Mouse (Mus musculus): ENCODE data around the gene Ampd3. TPM values are rescaled to one million over a fixed set of nuclear protein-coding genes. Genes with fewer than 3 reads are reported as not detected.

The Ampd3 gene
- polyA plus RNA-seq (2015; fragmentation: Nextera tagmentation; extraction: Ambion mirVana): 8.8 and 10.1 TPM in 2 replicates

DNA sequence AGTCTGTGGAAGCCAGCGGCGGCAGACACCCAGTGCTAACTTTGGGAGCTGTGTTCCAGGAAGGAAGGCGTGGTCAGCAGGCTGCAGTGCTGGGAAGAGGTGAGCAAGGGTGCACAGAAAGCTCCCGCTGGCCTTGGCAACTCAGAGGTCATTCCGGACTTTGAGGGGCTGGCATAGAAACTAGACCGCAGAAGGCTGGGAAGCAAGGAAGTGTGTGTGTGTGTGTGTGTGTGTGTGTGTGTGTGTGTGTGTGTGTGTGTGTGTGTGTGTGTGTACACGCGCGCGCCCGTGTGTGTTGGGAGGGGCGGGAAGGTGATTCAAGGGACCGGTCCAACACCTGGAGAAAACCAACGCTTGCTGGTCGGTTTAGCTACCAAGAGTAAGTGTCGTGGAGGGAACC, at the start of gene Ampd3:
Gene Ampd3, plus strand, starts transcription at position 206 of the 400 bp plus-strand sequence.
- Histone ChIP-seq H3K4me1 (ENCODE audit: insufficient read depth, low read length) (peaks cover 13% of the 10 kb centered on the region; the same call in 1 of the 2 replicates), H3K4me2 (replicated peaks; ENCODE audit: low read depth, low read length) (peak within 1 kb of the TSS; percentile 97), H3K9me3 (ENCODE audit: low read length) (no peaks in the 10 kb centered on the region), H3K27me3 (ENCODE audit: insufficient read depth, low read length) (no peaks in the 10 kb centered on the region), H3K36me3 (ENCODE audit: insufficient read depth, low read length) (no peaks in the 10 kb centered on the region), H3K27ac (ENCODE audit: low read length) (peak within 1 kb of the TSS; percentile 40), H3K4me3 (ENCODE audit: low read length) (peak within 1 kb of the TSS; percentile 60), H3K9ac (replicated peaks; ENCODE audit: low read length) (peak within 1 kb of the TSS; percentile 82)
- WGBS: 16% methylated on average over 16 of the region's 16 CpGs
- peak; percentile 20; the same call in 1 of the 2 replicates for ATAC-seq (ENCODE audit: low FRiP score, low TSS enrichment)

DNA sequence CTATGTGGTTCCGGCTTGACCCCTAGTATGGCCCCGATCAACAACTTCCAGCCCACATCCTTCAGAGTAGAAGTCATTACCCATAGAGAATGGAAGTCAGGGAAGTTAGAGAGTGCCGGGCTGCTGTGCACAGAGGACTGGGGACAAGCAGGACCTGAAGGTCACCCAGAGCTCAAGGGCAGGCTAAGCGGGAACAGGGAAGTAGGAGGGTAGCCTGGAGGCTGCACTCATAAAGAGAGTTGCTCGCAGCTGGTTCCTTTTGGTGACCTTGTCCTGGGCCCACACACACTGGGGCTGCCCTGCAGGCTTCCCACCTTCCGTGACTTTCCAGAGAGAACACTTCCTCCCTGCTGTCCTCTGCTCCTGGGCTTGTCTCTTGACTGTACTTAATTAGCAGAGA, 49.5 kb upstream of the Ampd3 start:
- Histone ChIP-seq H3K36me3 (ENCODE audit: insufficient read depth, low read length) (no peaks in the 10 kb centered on the region), H3K9me3 (ENCODE audit: low read length) (no peaks in the 10 kb centered on the region), H3K4me1 (ENCODE audit: insufficient read depth, low read length) (no peaks in the 10 kb centered on the region), H3K4me3 (ENCODE audit: low read length) (no peak overlapping the region), H3K4me2 (replicated peaks; ENCODE audit: low read depth, low read length) (no peak overlapping the region), H3K27ac (ENCODE audit: low read length) (no peak overlapping the region), H3K27me3 (ENCODE audit: insufficient read depth, low read length) (no peaks in the 10 kb centered on the region), H3K9ac (replicated peaks; ENCODE audit: low read length) (no peak overlapping the region)
- WGBS: 69% methylated on average over 6 of the region's 6 CpGs
- ATAC-seq (ENCODE audit: low FRiP score, low TSS enrichment): peak; percentile 31; the same call in 1 of the 2 replicates

- Histone ChIP-seq H3K4me1 (ENCODE audit: insufficient read depth, low read length) (no peaks in the 10 kb centered on the region), H3K9ac (replicated peaks; ENCODE audit: low read length) (no peak overlapping the region), H3K4me2 (replicated peaks; ENCODE audit: low read depth, low read length) (no peak overlapping the region), H3K27ac (ENCODE audit: low read length) (no peak overlapping the region), H3K36me3 (ENCODE audit: insufficient read depth, low read length) (no peaks in the 10 kb centered on the region), H3K27me3 (ENCODE audit: insufficient read depth, low read length) (no peaks in the 10 kb centered on the region), H3K4me3 (ENCODE audit: low read length) (no peak overlapping the region), H3K9me3 (ENCODE audit: low read length) (no peaks in the 10 kb centered on the region)
- ATAC-seq (ENCODE audit: low FRiP score, low TSS enrichment): no peak
- 81% methylated on average over 4 of the region's 4 CpGs for WGBS
These were observed 48.1 kb upstream of the Ampd3 start for GRCm38 (mm10) chr7:110719857-110720256.

GRCm38 (mm10) chr7:110722183-110722582, 45.8 kb upstream of the Ampd3 start:
- Histone ChIP-seq H3K9ac (replicated peaks; ENCODE audit: low read length) (no peak overlapping the region), H3K4me2 (replicated peaks; ENCODE audit: low read depth, low read length) (no peak overlapping the region), H3K36me3 (ENCODE audit: insufficient read depth, low read length) (no peaks in the 10 kb centered on the region), H3K9me3 (ENCODE audit: low read length) (no peaks in the 10 kb centered on the region), H3K4me3 (ENCODE audit: low read length) (no peak overlapping the region), H3K4me1 (ENCODE audit: insufficient read depth, low read length) (no peaks in the 10 kb centered on the region), H3K27me3 (ENCODE audit: insufficient read depth, low read length) (no peaks in the 10 kb centered on the region), H3K27ac (ENCODE audit: low read length) (no peak overlapping the region)
- WGBS: 85% methylated on average over 4 of the region's 4 CpGs
- no peak for ATAC-seq (ENCODE audit: low FRiP score, low TSS enrichment)

GRCm38 (mm10) chr7:110727049-110727448, 41.0 kb upstream of the Ampd3 start:
- WGBS: 38% methylated on average over 2 of the region's 2 CpGs
- Histone ChIP-seq H3K4me3 (ENCODE audit: low read length) (no peak overlapping the region), H3K4me1 (ENCODE audit: insufficient read depth, low read length) (peaks cover 10% of the 10 kb centered on the region), H3K27ac (ENCODE audit: low read length) (no peak overlapping the region), H3K36me3 (ENCODE audit: insufficient read depth, low read length) (no peaks in the 10 kb centered on the region), H3K27me3 (ENCODE audit: insufficient read depth, low read length) (no peaks in the 10 kb centered on the region), H3K9me3 (ENCODE audit: low read length) (no peaks in the 10 kb centered on the region), H3K9ac (replicated peaks; ENCODE audit: low read length) (no peak overlapping the region), H3K4me2 (replicated peaks; ENCODE audit: low read depth, low read length) (no peak overlapping the region)
- peak; percentile 43 for ATAC-seq (ENCODE audit: low FRiP score, low TSS enrichment)

DNA sequence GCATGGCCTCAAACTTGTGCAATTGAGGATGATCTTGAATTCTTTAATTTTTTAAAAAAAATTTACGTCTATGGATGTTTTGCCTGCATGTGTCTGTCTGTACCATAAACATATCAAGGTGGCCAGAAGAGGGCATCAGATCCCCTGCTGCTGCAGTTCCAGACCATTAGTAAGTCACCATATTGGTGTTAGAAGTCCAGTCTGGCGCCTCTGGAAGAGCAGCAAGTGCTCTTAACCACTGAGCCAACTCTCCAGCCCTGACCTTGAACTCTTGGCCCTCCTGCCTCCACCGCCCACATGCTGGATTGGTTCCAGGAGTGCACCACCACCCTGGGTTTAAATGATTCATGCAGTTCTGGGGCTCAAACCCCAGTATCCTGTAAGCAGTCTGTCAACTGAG, 39.1 kb upstream of the Ampd3 start:
- no peak overlapping the region for H3K4me2 ChIP-seq (replicated peaks; ENCODE audit: low read depth, low read length)
- no peak for ATAC-seq (ENCODE audit: low FRiP score, low TSS enrichment)
- H3K4me1 ChIP-seq (ENCODE audit: insufficient read depth, low read length): peaks cover 10% of the 10 kb centered on the region
- H3K9me3 ChIP-seq (ENCODE audit: low read length): no peaks in the 10 kb centered on the region
- 54% methylated on average over 3 of the region's 3 CpGs for WGBS
- no peak overlapping the region for H3K27ac ChIP-seq (ENCODE audit: low read length)
- no peak overlapping the region for H3K9ac ChIP-seq (replicated peaks; ENCODE audit: low read length)
- H3K36me3 ChIP-seq (ENCODE audit: insufficient read depth, low read length): no peaks in the 10 kb centered on the region
- H3K4me3 ChIP-seq (ENCODE audit: low read length): no peak overlapping the region
- no peaks in the 10 kb centered on the region for H3K27me3 ChIP-seq (ENCODE audit: insufficient read depth, low read length)

DNA sequence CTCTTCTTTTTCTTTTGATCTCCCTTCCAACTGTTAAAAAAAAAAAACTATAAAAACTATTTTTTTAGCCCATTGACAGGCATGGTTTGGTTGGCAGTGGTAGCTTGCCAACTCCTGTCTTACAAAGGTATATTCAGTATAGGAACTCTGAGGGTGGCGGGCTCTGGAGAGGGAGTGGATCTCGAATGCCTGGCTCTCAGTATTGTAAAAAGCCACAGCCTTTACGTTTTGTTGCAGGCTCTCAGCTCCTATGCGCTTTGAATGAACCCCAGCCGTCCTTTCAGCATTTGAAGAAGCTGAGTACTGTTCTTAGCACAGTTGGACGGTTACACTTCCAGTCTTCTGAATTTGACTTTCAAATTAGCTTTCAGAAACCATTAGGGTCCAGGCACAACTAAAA, 38.7 kb upstream of the Ampd3 start:
- no peaks in the 10 kb centered on the region for H3K9me3 ChIP-seq (ENCODE audit: low read length)
- H3K4me3 ChIP-seq (ENCODE audit: low read length): no peak overlapping the region
- ATAC-seq (ENCODE audit: low FRiP score, low TSS enrichment): no peak
- no peaks in the 10 kb centered on the region for H3K36me3 ChIP-seq (ENCODE audit: insufficient read depth, low read length)
- WGBS: 74% methylated on average over 6 of the region's 6 CpGs
- H3K9ac ChIP-seq (replicated peaks; ENCODE audit: low read length): no peak overlapping the region
- H3K4me1 ChIP-seq (ENCODE audit: insufficient read depth, low read length): peaks cover 10% of the 10 kb centered on the region
- no peaks in the 10 kb centered on the region for H3K27me3 ChIP-seq (ENCODE audit: insufficient read depth, low read length)
- H3K27ac ChIP-seq (ENCODE audit: low read length): no peak overlapping the region
- no peak overlapping the region for H3K4me2 ChIP-seq (replicated peaks; ENCODE audit: low read depth, low read length)

DNA sequence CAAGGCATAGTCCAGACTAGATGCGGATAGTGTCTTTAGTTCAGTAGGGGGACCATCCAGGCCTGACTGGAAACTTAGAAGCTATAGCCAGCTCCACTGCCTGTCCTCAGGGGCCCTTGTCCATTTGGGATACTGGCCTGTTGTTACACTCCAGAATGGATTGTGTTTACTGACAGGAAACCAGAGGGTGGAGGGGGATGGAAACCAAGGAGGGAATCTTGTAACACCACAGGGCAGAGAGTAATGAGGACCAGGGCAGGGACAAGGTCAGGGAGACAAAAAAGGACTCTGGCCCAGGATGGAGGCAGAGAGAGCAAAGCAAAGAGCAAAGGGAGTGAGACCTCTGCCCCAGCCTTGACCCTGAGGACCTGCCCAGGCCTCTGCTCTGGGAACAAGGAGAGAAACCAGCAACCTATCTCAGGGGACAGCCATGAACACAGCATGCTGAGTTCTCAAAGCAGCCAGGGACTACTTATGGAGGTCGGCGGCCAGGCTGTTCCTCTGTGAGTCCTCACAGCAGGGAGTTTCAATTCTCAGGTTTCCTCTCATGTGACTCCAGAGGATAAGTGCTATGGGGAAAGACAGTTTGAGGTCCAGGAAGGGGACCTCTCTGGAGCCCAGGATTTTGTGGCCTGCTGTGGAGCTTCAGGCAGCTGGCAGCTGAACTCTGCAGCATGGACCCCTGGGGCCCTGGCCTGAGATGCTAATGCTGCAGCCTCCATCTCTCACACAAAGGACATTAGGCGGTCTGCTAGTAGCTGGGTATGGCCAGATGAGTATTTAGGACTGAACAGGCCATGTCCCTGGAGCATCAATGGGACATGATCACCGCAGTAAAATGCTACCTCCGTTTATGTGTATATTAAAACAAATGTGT, 36.7 kb upstream of the Ampd3 start:
- no peak for ATAC-seq (ENCODE audit: low FRiP score, low TSS enrichment)
- H3K27me3 ChIP-seq (ENCODE audit: insufficient read depth, low read length): no peaks in the 10 kb centered on the region
- 58% methylated on average over 6 of the region's 6 CpGs for WGBS
- peaks cover 10% of the 10 kb centered on the region for H3K4me1 ChIP-seq (ENCODE audit: insufficient read depth, low read length)
- peak overlapping the region; percentile 45; the same call in 1 of the 2 replicates for H3K27ac ChIP-seq (ENCODE audit: low read length)
- peaks cover 5% of the 10 kb centered on the region for H3K9me3 ChIP-seq (ENCODE audit: low read length)
- no peak overlapping the region for H3K4me3 ChIP-seq (ENCODE audit: low read length)
- H3K9ac ChIP-seq (replicated peaks; ENCODE audit: low read length): no peak overlapping the region
- no peak overlapping the region for H3K4me2 ChIP-seq (replicated peaks; ENCODE audit: low read depth, low read length)
- 0 out of 2 replicates have a peak, but pooled peaks cover 3% of the 10 kb centered on the region for H3K36me3 ChIP-seq (ENCODE audit: insufficient read depth, low read length)

GRCm38 (mm10) chr7:110732001-110732632, 35.9 kb upstream of the Ampd3 start:
- H3K27me3 ChIP-seq (ENCODE audit: insufficient read depth, low read length): no peaks in the 10 kb centered on the region
- H3K36me3 ChIP-seq (ENCODE audit: insufficient read depth, low read length): 0 out of 2 replicates have a peak, but pooled peaks cover 3% of the 10 kb centered on the region
- H3K9ac ChIP-seq (replicated peaks; ENCODE audit: low read length): no peak overlapping the region
- no peak for ATAC-seq (ENCODE audit: low FRiP score, low TSS enrichment)
- 81% methylated on average over 12 of the region's 12 CpGs for WGBS
- no peak overlapping the region for H3K27ac ChIP-seq (ENCODE audit: low read length)
- H3K4me3 ChIP-seq (ENCODE audit: low read length): no peak overlapping the region
- H3K4me1 ChIP-seq (ENCODE audit: insufficient read depth, low read length): peaks cover 10% of the 10 kb centered on the region
- H3K4me2 ChIP-seq (replicated peaks; ENCODE audit: low read depth, low read length): no peak overlapping the region
- H3K9me3 ChIP-seq (ENCODE audit: low read length): peaks cover 7% of the 10 kb centered on the region

DNA sequence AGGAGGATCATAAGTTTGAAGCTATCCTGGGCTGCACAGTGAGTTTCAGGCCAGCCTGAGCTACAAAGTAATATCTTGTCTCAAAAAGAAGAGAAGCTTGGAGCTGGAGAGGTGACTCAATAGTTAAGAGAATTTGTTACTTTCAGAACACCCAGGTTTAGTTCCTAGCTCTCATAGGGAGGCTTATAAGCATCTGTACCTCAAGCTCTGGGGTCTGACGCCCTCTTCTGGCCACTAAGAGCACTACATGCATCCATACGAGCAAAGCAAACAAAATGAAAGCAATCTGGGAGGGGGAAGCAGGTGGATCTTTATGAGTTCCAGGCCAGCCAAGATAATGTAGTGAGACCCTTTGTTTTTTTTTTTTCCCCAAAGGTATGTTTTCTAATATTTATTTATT, 31.1 kb upstream of the Ampd3 start:
- peaks cover 12% of the 10 kb centered on the region for H3K4me1 ChIP-seq (ENCODE audit: insufficient read depth, low read length)
- H3K27ac ChIP-seq (ENCODE audit: low read length): no peak overlapping the region
- peaks cover 14% of the 10 kb centered on the region for H3K9me3 ChIP-seq (ENCODE audit: low read length)
- no peak for ATAC-seq (ENCODE audit: low FRiP score, low TSS enrichment)
- H3K27me3 ChIP-seq (ENCODE audit: insufficient read depth, low read length): no peaks in the 10 kb centered on the region
- no peak overlapping the region for H3K4me2 ChIP-seq (replicated peaks; ENCODE audit: low read depth, low read length)
- 0 out of 2 replicates have a peak, but pooled peaks cover 3% of the 10 kb centered on the region for H3K36me3 ChIP-seq (ENCODE audit: insufficient read depth, low read length)
- H3K4me3 ChIP-seq (ENCODE audit: low read length): no peak overlapping the region
- H3K9ac ChIP-seq (replicated peaks; ENCODE audit: low read length): no peak overlapping the region
- WGBS: 59% methylated on average over 2 of the region's 2 CpGs
